Mouse (Mus musculus): ENCODE measurements around the gene Cnot8. TPM values are rescaled to one million over a fixed set of nuclear protein-coding genes. Genes with fewer than 3 reads are reported as not detected.

Gene Cnot8
- polyA plus RNA-seq (2012; ENCODE audit: low replicate concordance): 1.4 and 1.8 TPM in 2 replicates

GRCm38 (mm10) chr11:58103697-58104306, at the start of gene Cnot8:
TSS of gene Cnot8 (plus strand) at chr11:58104153.

GRCm38 (mm10) chr11:58093021-58093528, 10.9 kb upstream of the Cnot8 start, which contains the start of gene Gm12248:
TSS of gene Gm12248 (minus strand) at chr11:58093134.

Other genes with a start within 250 kb of the Cnot8 start
- 71.2 and 109 TPM in 2 replicates for gene Larp1, start 95.1 kb upstream of the Cnot8 start, polyA plus RNA-seq (2012; ENCODE audit: low replicate concordance)
- gene Gm12248, start 11.0 kb upstream of the Cnot8 start, polyA plus RNA-seq (2012; ENCODE audit: low replicate concordance): not detected in 2 replicates
- 5.4 and 15.5 TPM in 2 replicates for gene Gemin5, start 64.4 kb downstream of the Cnot8 start, polyA plus RNA-seq (2012; ENCODE audit: low replicate concordance)
- gene Mrpl22, start 67.5 kb downstream of the Cnot8 start, polyA plus RNA-seq (2012; ENCODE audit: low replicate concordance): 9.7 and 17.5 TPM in 2 replicates
- gene Igtp, start 95.4 kb downstream of the Cnot8 start, polyA plus RNA-seq (2012; ENCODE audit: low replicate concordance): 3.9 and 13.2 TPM in 2 replicates
- 0.48 and 4.8 TPM in 2 replicates for gene Irgm2, start 95.5 kb downstream of the Cnot8 start, polyA plus RNA-seq (2012; ENCODE audit: low replicate concordance)
- gene 4930438A08Rik, start 170.6 kb downstream of the Cnot8 start, polyA plus RNA-seq (2012; ENCODE audit: low replicate concordance): 0.10 TPM in 1 of 2 replicates, not detected in the other
- 25.2 and 34.0 TPM in 2 replicates for gene Zfp692, start 202.9 kb downstream of the Cnot8 start, polyA plus RNA-seq (2012; ENCODE audit: low replicate concordance)
- 10.0 and 24.2 TPM in 2 replicates for gene Zfp672, start 226.2 kb downstream of the Cnot8 start, polyA plus RNA-seq (2012; ENCODE audit: low replicate concordance)
- gene Sh3bp5l, start 226.6 kb downstream of the Cnot8 start, polyA plus RNA-seq (2012; ENCODE audit: low replicate concordance): 21.9 and 39.3 TPM in 2 replicates